Mouse (Mus musculus) heart, adult 2 months (tissue): ENCODE results near the gene Insl3. TPM values are rescaled to one million over a fixed set of nuclear protein-coding genes. Genes with fewer than 3 reads are reported as not detected.

ENCODE experiments used
- DNase-seq, 2 experiments: peaks; one replicate each; pipeline ENCODE4 v3.0.0; 2021
- H3K27ac ChIP-seq: fragments of 200-600 bp; 2 replicates; pipeline ENCODE4 v1.8.1; 2022
- H3K27me3 ChIP-seq: fragments of 200-500 bp; 2 replicates; pipeline ENCODE4 v1.6.1; 2012; ENCODE audit warnings: mild to moderate bottlenecking, low read length, inconsistent platforms, mixed read lengths; ENCODE audit not compliant: control insufficient read depth, insufficient read depth
- H3K36me3 ChIP-seq: fragments of 200-500 bp; 2 replicates; pipeline ENCODE4 v1.6.1; 2012; ENCODE audit warnings: low read length, inconsistent platforms; ENCODE audit not compliant: control insufficient read depth, insufficient read depth
- H3K4me1 ChIP-seq: fragments of 200-500 bp; 2 replicates; pipeline ENCODE4 v1.6.1; 2011; ENCODE audit warnings: low read length; ENCODE audit not compliant: control insufficient read depth, insufficient read depth
- H3K4me3 ChIP-seq: fragments of 200-600 bp; 2 replicates; pipeline ENCODE4 v1.8.1; 2022
- H3K79me2 ChIP-seq: fragments of 200-500 bp; replicated peaks from 2 replicates; pipeline ENCODE4 v1.6.1; 2012; ENCODE audit warnings: mild to moderate bottlenecking, inconsistent platforms, low read length, moderate library complexity, mixed read lengths; ENCODE audit not compliant: control insufficient read depth, insufficient read depth
- H3K9ac ChIP-seq: fragments of 200-500 bp; 2 replicates; pipeline ENCODE4 v1.6.1; 2012; ENCODE audit warnings: low read depth, mild to moderate bottlenecking, control low read depth, inconsistent platforms, low read length, mixed read lengths
- CTCF ChIP-seq: fragments of 200-600 bp; IDR thresholded peaks from 2 replicates; pipeline ENCODE4 v1.8.1; 2022; ENCODE audit warnings: antibody characterized with exemption, mild to moderate bottlenecking, moderate library complexity
- EP300 ChIP-seq: fragments of 200-500 bp; IDR thresholded peaks from 2 replicates; pipeline ENCODE4 v1.6.1; 2011; ENCODE audit warnings: low read depth, low read length, control low read depth; ENCODE audit not compliant: insufficient read depth
- POLR2A ChIP-seq: fragments of 200-500 bp; IDR thresholded peaks from 2 replicates; pipeline ENCODE4 v1.6.1; 2011; ENCODE audit warnings: mild to moderate bottlenecking, low read depth, low read length, control low read depth; ENCODE audit not compliant: insufficient read depth
- WGBS: fragments of 180-500 bp; shearing (Covaris S2); methylation state at CpG from one replicate; pipeline ENCODE4 v1.1.7; 2018; 5-methylcytosine and 5-hydroxymethylcytosine counted together
- intact Hi-C: fragments of 180-260 bp; cut with DNase I; formaldehyde crosslinking; loops from one replicate; pipeline ENCODE4 v1.15.1; 2025
- polyA plus RNA-seq: library from polyadenylated mRNA; depleted of rRNA; stranded (reverse); fragments of >200 nt; gene quantifications from 2 replicates; pipeline ENCODE4 v1.2.3, GENCODE M21; 2012
- total RNA-seq, 2 experiments: library from RNA; stranded (reverse); gene quantifications; 2 replicates each; pipeline ENCODE4 v1.2.3; 2021

The Insl3 gene
- total and polyA plus RNA-seq, 3 experiments: 4.0 to 19.3 (median 4.1) TPM

- TF ChIP-seq CTCF: peak; percentile 77
- no peak for TF ChIP-seq EP300
- no peak for TF ChIP-seq POLR2A
- Histone ChIP-seq H3K79me2 (no peaks in the 10 kb centered on the region), H3K4me3 (no peak overlapping the region), H3K36me3 (no peaks in the 10 kb centered on the region), H3K9ac (no peak overlapping the region), H3K4me1 (no peaks in the 10 kb centered on the region), H3K27ac (no peak overlapping the region), H3K27me3 (no peaks in the 10 kb centered on the region)
- WGBS: 45% methylated on average over 8 of the region's 8 CpGs
- DNase-seq: no peak
- intact Hi-C loops: loop anchor here (2.0 kb wide), 1 partner anchor 23 kb away; no protein-coding TSS in a partner anchor
Observed at GRCm38 (mm10) chr8:71707874-71708273, 18.9 kb downstream of the Insl3 start.

DNA sequence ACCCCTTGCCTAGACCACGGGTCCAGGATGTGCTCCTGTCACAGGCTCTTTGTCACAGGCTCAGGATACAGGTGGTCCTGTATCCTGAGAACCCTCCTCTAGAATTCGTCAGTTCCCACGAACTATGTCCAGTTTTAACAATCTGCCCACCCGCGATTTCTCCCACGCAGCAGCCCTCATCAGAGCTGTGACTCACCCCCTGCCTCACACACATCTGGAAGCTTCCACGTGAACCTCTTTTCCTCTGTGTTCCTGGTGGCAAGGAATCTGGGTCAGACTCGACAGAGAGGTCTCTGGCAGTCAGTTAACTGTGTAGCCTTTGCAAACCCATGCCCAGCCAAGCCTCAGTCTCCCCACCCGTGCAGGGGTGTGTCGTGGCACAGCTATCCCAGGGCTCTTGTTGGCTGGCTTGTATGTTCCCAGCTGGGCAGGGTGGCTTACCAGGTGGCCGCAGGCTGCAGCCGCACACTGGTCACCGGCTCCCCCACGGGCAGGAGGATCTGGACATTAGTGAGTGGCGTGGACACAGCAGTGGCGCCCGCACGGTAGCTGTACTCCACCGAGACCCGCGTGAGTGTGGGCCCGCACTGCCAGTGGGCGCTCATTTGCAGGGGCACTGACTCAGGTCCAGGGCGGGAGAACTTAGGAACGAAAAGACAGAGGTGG, 20.3 kb downstream of the Insl3 start:
- Histone ChIP-seq H3K27me3 (no peaks in the 10 kb centered on the region), H3K27ac (no peak overlapping the region), H3K4me1 (no peaks in the 10 kb centered on the region), H3K79me2 (no peaks in the 10 kb centered on the region), H3K9ac (peak overlapping the region; percentile 12; the same call in 1 of the 2 replicates), H3K4me3 (no peak overlapping the region), H3K36me3 (no peaks in the 10 kb centered on the region)
- 42% methylated on average over 25 of the region's 25 CpGs for WGBS
- intact Hi-C loops: loop anchor here (2.0 kb wide), 1 partner anchor 22 kb away; no protein-coding TSS in a partner anchor
- no peak for DNase-seq
- TF ChIP-seq EP300: no peak
- no peak for TF ChIP-seq POLR2A
- no peak for TF ChIP-seq CTCF

- peak overlapping the region; percentile 12; the same call in 1 of the 2 replicates for H3K9ac ChIP-seq
- H3K4me3 ChIP-seq: no peak overlapping the region
- 22% methylated on average over 25 of the region's 25 CpGs for WGBS
- H3K36me3 ChIP-seq: no peaks in the 10 kb centered on the region
- peak; percentile 61 to 83 for DNase-seq
- H3K27ac ChIP-seq: no peak overlapping the region
- intact Hi-C loops: loop anchor here (2.0 kb wide), 1 partner anchor 21 kb away; no protein-coding TSS in a partner anchor
- H3K27me3 ChIP-seq: no peaks in the 10 kb centered on the region
- no peaks in the 10 kb centered on the region for H3K79me2 ChIP-seq
- no peaks in the 10 kb centered on the region for H3K4me1 ChIP-seq
- no peak for TF ChIP-seq EP300
- TF ChIP-seq POLR2A: no peak
- TF ChIP-seq CTCF: peak; percentile 91
Observed at GRCm38 (mm10) chr8:71709800-71710446, 20.9 kb downstream of the Insl3 start.

GRCm38 (mm10) chr8:71711574-71711973, 22.6 kb downstream of the Insl3 start:
- WGBS: 79% methylated on average over 2 of the region's 2 CpGs
- DNase-seq: no peak
- no peak overlapping the region for H3K4me3 ChIP-seq
- H3K4me1 ChIP-seq: no peaks in the 10 kb centered on the region
- H3K9ac ChIP-seq: no peak overlapping the region
- H3K36me3 ChIP-seq: no peaks in the 10 kb centered on the region
- TF ChIP-seq CTCF (no peak), POLR2A (no peak), EP300 (no peak)
- intact Hi-C loops: no loop called here
- no peak overlapping the region for H3K27ac ChIP-seq
- H3K79me2 ChIP-seq: no peaks in the 10 kb centered on the region
- no peaks in the 10 kb centered on the region for H3K27me3 ChIP-seq

DNA sequence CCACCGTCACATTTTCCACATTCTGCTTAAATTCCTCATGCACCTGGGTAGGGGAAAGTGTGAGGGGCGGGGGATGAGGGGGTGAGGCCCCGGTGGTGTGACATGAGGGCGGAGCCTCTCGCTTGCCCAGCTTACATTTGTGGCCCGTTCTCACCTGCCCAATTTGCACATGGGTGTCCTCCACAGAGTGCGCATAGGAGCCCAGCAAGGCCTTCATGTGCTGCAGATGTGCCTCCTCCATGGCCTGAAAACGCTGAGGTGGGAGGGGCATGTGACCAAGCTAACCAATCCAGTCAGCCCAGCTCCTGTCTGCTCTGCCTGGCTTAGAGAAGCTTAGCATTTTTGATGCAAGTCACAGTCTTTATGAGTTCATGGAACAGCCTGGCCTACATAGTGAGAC, 26.5 kb downstream of the Insl3 start:
- H3K9ac ChIP-seq: no peak overlapping the region
- H3K79me2 ChIP-seq: no peaks in the 10 kb centered on the region
- WGBS: 52% methylated on average over 8 of the region's 8 CpGs
- TF ChIP-seq POLR2A (no peak), CTCF (no peak), EP300 (no peak)
- H3K4me3 ChIP-seq: no peak overlapping the region
- no peaks in the 10 kb centered on the region for H3K36me3 ChIP-seq
- no peaks in the 10 kb centered on the region for H3K4me1 ChIP-seq
- no peaks in the 10 kb centered on the region for H3K27me3 ChIP-seq
- intact Hi-C loops: no loop called here
- DNase-seq: no peak
- H3K27ac ChIP-seq: no peak overlapping the region

GRCm38 (mm10) chr8:71716561-71717053, 27.6 kb downstream of the Insl3 start:
- Histone ChIP-seq H3K4me3 (no peak overlapping the region), H3K4me1 (no peaks in the 10 kb centered on the region), H3K36me3 (no peaks in the 10 kb centered on the region), H3K79me2 (no peaks in the 10 kb centered on the region), H3K9ac (no peak overlapping the region), H3K27me3 (no peaks in the 10 kb centered on the region), H3K27ac (no peak overlapping the region)
- peak in 1 of 2 experiments; percentile 13 for DNase-seq
- intact Hi-C loops: no loop called here
- WGBS: 64% methylated on average over 13 of the region's 13 CpGs
- no peak for TF ChIP-seq CTCF
- TF ChIP-seq EP300: no peak
- TF ChIP-seq POLR2A: no peak
